Mouse (Mus musculus) liver, adult 2 months (tissue): ENCODE measurements around the gene P2rx1. TPM values are rescaled to one million over a fixed set of nuclear protein-coding genes. Genes with fewer than 3 reads are reported as not detected.

Experiments used
- DNase-seq: peaks from one replicate; pipeline ENCODE4 v3.0.0-alpha.2; 2011; ENCODE audit warnings: low read depth, low spot score; ENCODE audit errors: extremely low read depth
- H3K27ac ChIP-seq: fragments of 200-500 bp; replicated peaks from 2 replicates; pipeline ENCODE4 v1.5.1; 2012; ENCODE audit warnings: low read depth, mild to moderate bottlenecking, control low read depth, inconsistent platforms, low read length; ENCODE audit not compliant: insufficient read depth
- H3K27me3 ChIP-seq: fragments of 200-500 bp; 2 replicates; pipeline ENCODE4 v1.6.1; 2012; ENCODE audit warnings: mild to moderate bottlenecking, moderate library complexity, low read length, inconsistent platforms; ENCODE audit not compliant: control insufficient read depth, insufficient read depth
- H3K36me3 ChIP-seq: fragments of 200-500 bp; 2 replicates; pipeline ENCODE4 v1.6.1; 2012; ENCODE audit warnings: low read length, inconsistent platforms; ENCODE audit not compliant: control insufficient read depth, insufficient read depth
- H3K4me1 ChIP-seq: fragments of 200-500 bp; 2 replicates; pipeline ENCODE4 v1.6.1; 2011; ENCODE audit warnings: low read length; ENCODE audit not compliant: control insufficient read depth, insufficient read depth
- H3K4me3 ChIP-seq: fragments of 200-500 bp; 2 replicates; pipeline ENCODE4 v1.5.1; 2011; ENCODE audit warnings: low read depth, mild to moderate bottlenecking, control low read depth, low read length, moderate library complexity; ENCODE audit not compliant: insufficient read depth
- H3K79me2 ChIP-seq: fragments of 200-500 bp; 2 replicates; pipeline ENCODE4 v1.6.1; 2012; ENCODE audit warnings: inconsistent platforms, mild to moderate bottlenecking, low read length, moderate library complexity; ENCODE audit not compliant: control insufficient read depth, insufficient read depth
- H3K9ac ChIP-seq: fragments of 200-500 bp; 2 replicates; pipeline ENCODE4 v1.6.1; 2012; ENCODE audit warnings: low read depth, mild to moderate bottlenecking, control low read depth, inconsistent platforms, low read length
- CTCF ChIP-seq: fragments of 200-500 bp; IDR thresholded peaks from 2 replicates; pipeline ENCODE4 v1.5.1; 2011; ENCODE audit warnings: low read depth, low read length, control low read depth
- POLR2A ChIP-seq: fragments of 200-500 bp; IDR thresholded peaks from 2 replicates; pipeline ENCODE4 v1.6.1; 2011; ENCODE audit warnings: low read length, control low read depth; ENCODE audit not compliant: insufficient read depth; ENCODE audit errors: extremely low read depth
- WGBS: fragments of 180-500 bp; shearing (Covaris S2); methylation state at CpG from one replicate; pipeline ENCODE4 v1.1.7; 2018; 5-methylcytosine and 5-hydroxymethylcytosine counted together
- polyA plus RNA-seq: library from polyadenylated mRNA; depleted of rRNA; stranded (reverse); fragments of >200 nt; gene quantifications from 2 replicates; pipeline ENCODE4 v1.2.3, GENCODE M21; 2012
- total RNA-seq: library from RNA; depleted of rRNA; stranded (reverse); fragments of >200 nt; gene quantifications from 2 replicates; pipeline ENCODE4 v1.2.3, GENCODE M21; 2014

Gene P2rx1
- total and polyA plus RNA-seq, 2 experiments: 0.12 to 0.28 TPM

DNA sequence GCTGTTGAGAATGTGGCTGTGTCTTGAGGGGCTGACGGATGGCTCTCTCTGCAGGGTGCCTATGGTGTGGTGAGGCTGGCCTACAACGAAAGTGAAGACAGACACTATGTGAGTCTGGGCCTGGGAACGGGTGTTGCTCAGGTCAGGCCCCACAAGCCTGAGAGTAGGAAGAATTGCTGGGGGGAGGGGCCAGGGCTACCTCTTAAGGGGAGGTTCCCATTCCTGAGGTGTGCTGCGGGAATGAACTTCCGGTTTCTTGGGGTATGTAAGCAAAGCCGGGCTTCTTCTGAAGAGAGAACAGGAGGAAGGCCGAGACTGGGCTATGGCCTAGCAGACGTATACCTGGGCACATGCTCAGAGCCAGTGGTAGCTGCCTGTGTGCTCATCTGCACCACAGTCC lies 28.1 kb downstream of the P2rx1 start:
- Histone ChIP-seq H3K36me3 (no peaks in the 10 kb centered on the region), H3K4me3 (no peak overlapping the region), H3K27ac (no peak overlapping the region), H3K27me3 (no peaks in the 10 kb centered on the region), H3K9ac (no peak overlapping the region), H3K4me1 (peaks cover 3% of the 10 kb centered on the region), H3K79me2 (no peaks in the 10 kb centered on the region)
- no peak for DNase-seq
- TF ChIP-seq POLR2A: no peak
- TF ChIP-seq CTCF: no peak
- WGBS: 69% methylated on average over 8 of the region's 8 CpGs

DNA sequence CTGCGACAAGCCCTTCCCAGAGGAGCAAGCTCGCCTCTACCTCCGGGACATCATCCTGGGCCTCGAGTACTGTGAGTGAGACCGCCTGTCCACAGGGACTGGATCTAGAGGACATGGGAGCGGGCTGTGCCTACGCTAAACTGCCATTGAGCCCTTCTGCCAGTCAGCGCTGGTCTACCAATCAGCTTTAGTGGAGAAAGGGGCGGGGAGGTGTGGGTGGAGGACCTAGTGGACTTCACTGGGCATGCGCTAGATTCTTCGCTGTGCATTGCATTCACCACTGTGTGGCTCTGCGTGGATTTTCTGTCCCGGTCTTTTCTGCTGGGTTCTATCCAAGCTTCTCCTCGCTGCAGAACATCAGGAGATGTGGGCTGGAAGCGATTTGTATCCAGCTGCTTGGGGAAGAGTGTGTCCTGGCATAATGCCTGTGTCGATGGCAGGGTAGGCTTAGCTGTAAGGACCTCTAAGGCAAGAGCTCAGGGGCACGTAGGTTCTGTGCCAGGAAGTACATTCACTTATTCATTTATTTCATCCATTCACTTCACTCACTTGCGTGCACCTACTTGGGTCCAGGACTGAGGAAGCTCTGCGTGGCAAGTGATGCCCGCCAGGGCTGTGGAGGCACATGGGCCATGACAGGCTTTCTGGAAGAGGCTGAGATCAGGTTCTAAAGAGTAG lies 32.1 kb downstream of the P2rx1 start:
- Histone ChIP-seq H3K36me3 (no peaks in the 10 kb centered on the region), H3K4me3 (peak overlapping the region; percentile 19; the same call in 1 of the 2 replicates), H3K9ac (peak overlapping the region; percentile 47), H3K4me1 (peaks cover 3% of the 10 kb centered on the region), H3K79me2 (no peaks in the 10 kb centered on the region), H3K27me3 (no peaks in the 10 kb centered on the region), H3K27ac (no peak overlapping the region)
- DNase-seq: peak; percentile 82
- 23% methylated on average over 20 of the region's 20 CpGs for WGBS
- no peak for TF ChIP-seq POLR2A
- TF ChIP-seq CTCF: no peak

DNA sequence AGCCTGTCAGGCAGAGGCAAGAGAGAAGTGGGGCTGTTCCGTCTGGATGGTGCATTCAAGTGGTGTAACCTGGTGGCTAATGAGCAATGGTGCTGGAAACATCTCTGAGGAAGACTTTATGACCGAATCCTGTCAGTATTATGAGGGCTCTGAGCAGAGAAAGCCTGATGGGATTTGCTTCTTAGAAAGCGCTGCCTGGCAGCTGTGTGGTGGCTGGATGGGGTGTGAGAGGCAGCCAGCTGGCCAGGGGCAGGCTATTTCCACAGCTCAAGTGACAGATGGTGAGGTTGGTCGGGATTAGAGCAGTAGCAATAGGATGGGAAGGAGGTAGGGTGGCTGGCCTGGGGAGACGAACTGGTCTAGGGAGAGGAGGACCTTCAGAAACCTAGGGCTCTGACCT lies 32.6 kb downstream of the P2rx1 start:
- Histone ChIP-seq H3K4me3 (no peak overlapping the region), H3K27me3 (no peaks in the 10 kb centered on the region), H3K9ac (no peak overlapping the region), H3K4me1 (peaks cover 3% of the 10 kb centered on the region), H3K36me3 (no peaks in the 10 kb centered on the region), H3K79me2 (no peaks in the 10 kb centered on the region), H3K27ac (no peak overlapping the region)
- no peak for TF ChIP-seq POLR2A
- TF ChIP-seq CTCF: no peak
- 87% methylated on average over 5 of the region's 5 CpGs for WGBS
- DNase-seq: no peak

DNA sequence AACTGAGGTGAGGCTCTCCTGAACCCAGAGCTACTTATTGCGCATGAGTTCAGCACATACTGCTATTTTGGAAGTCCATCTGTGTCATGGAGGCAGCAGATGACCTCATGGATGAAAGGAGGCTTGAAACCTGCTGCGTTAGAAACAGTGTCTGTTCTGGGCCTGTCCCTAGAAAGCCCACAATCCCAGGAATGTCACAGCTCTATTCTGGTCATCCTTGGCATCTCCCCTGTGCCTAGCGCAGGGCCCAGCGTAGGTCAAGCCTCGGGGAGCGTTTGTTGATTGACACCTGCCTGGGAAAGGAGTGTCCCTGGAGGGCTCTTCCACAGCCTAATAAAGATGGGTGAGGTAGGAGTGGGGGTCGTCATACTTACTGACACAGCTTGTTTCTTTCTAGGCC lies 37.2 kb downstream of the P2rx1 start:
- no peak for TF ChIP-seq POLR2A
- no peak for TF ChIP-seq CTCF

DNA sequence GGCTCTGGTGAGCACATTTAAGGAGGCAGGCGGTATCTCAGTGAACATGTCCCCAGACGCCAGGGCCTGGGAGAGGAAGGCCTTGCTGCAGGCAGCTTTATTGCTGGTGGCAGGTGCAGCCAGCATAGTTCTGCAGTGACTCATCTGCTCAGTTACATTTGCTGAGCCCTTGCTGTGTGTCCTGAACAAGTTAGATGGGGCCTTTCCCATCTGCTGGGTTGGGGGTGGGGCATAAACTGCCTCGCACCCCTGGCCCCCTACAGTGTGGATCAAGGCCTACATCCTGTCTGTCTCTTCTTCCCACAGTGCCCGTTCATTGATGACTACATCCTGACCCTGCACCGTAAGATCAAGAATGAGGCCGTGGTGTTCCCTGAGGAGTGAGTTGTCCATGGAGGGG lies 38.0 kb downstream of the P2rx1 start:
- TF ChIP-seq POLR2A: no peak
- TF ChIP-seq CTCF: no peak
- Histone ChIP-seq H3K9ac (no peak overlapping the region), H3K4me3 (no peak overlapping the region), H3K27me3 (no peaks in the 10 kb centered on the region), H3K79me2 (no peaks in the 10 kb centered on the region), H3K36me3 (no peaks in the 10 kb centered on the region), H3K4me1 (no peaks in the 10 kb centered on the region), H3K27ac (no peak overlapping the region)
- DNase-seq: no peak
- 90% methylated on average over 6 of the region's 6 CpGs for WGBS

More for the DNA sequence above, 37.2 kb downstream of the P2rx1 start:
- 89% methylated on average over 7 of the region's 7 CpGs for WGBS
- H3K36me3 ChIP-seq: no peaks in the 10 kb centered on the region
- no peak overlapping the region for H3K4me3 ChIP-seq
- H3K79me2 ChIP-seq: no peaks in the 10 kb centered on the region
- no peak for DNase-seq
- H3K27ac ChIP-seq: no peak overlapping the region
- no peak overlapping the region for H3K9ac ChIP-seq
- no peaks in the 10 kb centered on the region for H3K27me3 ChIP-seq
- H3K4me1 ChIP-seq: peaks cover 2% of the 10 kb centered on the region

DNA sequence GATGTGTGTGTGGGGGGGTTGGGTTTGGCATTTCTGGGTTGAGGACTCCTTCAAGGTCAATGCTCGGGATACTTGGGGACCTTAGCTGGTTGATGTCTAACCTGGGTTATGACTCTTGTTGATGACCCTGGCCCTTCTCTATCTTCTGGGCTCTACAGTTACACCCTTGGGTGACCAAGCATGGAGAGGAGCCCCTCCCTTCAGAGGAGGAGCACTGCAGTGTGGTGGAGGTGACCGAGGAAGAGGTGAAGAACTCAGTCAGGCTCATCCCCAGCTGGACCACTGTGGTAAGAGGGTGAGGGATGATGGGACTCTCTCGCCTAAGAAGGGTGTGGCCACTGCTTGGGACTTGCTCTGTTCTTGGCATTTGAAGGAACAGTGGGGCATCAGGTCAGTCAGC lies 38.8 kb downstream of the P2rx1 start:
- TF ChIP-seq POLR2A (no peak), CTCF (no peak)
- Histone ChIP-seq H3K27me3 (no peaks in the 10 kb centered on the region), H3K4me1 (no peaks in the 10 kb centered on the region), H3K36me3 (no peaks in the 10 kb centered on the region), H3K79me2 (no peaks in the 10 kb centered on the region), H3K9ac (no peak overlapping the region), H3K27ac (no peak overlapping the region), H3K4me3 (no peak overlapping the region)
- 96% methylated on average over 3 of the region's 3 CpGs for WGBS
- no peak for DNase-seq
